Mouse (Mus musculus) cerebellum, adult (tissue): ENCODE data around the gene Hnrnpa0.
"Not testable (repeated sequence)": the region's sequence is repeated elsewhere in the genome, so short reads cannot be mapped to it uniquely, and the experiment has no call there.

Experiments
- ATAC-seq: cut with Nextera tagmentation; 2 replicates; pipeline ENCODE4 v1.9.2; 2017; ENCODE audit warnings: mild to moderate bottlenecking, moderate library complexity, mixed read lengths; ENCODE audit not compliant: insufficient number of reproducible peaks, low FRiP score, low TSS enrichment

Gene Hnrnpa0

DNA sequence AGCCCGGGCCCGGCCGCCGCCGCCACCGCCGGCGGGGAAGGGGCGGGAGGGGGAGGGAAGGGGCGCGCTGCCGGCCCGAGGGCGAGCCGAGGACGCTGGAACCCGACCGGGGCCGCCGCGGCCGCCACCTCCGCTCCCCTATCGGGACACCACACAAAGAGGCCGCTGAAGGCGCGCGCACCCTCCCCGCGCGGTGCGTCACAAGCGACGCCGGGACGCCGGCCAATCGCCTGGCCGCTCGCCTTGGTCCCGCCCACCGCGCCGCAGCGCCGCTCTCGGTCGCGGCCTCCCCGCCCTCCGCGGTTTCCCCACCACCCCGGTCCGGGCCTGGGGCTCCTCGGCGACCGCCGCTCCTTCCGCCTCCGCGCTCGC is at the start of gene Hnrnpa0:
TSS of gene Hnrnpa0 (minus strand) at position 161 of the 372 bp plus-strand sequence.
- peak; percentile 65 for ATAC-seq

DNA sequence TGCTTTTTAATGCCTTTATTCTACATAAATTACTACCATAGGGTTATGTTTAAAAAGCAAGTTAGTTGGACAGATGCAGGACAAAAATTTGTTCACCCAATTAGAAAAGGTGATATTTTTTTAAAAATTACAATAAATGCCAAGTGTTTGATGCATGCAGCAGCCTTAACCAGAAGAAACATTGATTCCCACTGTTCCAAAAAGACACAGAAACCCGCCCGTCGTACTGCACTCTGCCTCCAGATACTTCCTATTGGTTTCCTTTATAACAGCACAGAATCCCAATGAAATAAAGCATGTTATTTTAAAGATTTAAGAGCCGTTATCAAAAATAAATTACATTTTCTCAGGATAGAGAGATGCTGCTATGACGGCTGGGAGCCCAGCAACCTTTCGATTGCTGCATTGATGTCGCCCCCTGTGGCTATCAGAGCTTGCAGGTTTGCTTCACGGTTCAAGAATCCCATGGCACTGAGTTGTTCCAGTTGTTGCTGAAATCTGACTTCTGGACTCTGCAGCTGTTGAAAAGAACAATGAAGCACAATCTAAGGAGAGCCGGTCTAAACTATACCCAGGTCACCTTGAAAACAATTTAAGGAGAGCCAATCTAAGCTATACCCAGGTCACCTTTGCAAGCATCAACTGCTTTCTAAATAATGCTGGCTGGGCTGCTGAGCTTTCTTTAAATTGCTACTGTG is 49.3 kb upstream of the Hnrnpa0 start:
- ATAC-seq = no peak

DNA sequence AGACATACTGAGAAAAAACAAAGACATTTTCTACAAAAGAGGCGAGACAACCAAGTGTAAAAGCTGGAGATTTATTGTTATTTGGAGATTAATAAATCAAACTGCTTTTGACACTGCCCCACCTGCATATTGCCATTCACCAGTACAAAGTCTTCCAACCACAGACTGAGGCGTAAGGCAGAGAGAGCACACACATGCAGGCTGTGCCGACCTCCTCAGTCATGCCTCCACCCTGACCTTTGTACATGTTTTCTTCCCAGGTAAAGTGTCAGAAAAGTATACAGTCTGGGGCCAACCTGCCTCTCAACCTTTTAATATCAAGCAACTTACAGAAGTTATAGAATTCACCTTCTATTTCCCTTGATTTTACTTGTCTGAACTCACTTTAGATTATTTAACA is 47.7 kb upstream of the Hnrnpa0 start:
- ATAC-seq = no peak

DNA sequence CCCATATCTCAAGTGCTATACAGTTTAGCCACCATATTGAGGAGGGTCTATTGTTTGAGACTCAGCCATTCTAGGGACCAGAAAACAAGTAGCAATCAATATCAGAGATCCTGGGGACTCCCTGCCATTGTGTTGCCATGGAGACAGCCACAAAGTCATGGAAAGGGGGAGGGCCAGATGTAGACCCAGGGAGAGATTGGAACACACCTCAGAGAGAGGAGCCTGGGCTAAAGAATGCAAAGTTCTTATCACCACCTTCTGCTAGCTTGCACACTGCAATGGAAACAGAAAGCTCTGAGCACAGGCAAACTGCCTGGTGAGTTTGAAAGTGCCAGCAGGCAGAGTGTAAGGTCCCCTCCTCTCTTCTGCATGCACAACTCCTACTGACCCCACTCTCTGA is 39.8 kb upstream of the Hnrnpa0 start:
- no peak for ATAC-seq

DNA sequence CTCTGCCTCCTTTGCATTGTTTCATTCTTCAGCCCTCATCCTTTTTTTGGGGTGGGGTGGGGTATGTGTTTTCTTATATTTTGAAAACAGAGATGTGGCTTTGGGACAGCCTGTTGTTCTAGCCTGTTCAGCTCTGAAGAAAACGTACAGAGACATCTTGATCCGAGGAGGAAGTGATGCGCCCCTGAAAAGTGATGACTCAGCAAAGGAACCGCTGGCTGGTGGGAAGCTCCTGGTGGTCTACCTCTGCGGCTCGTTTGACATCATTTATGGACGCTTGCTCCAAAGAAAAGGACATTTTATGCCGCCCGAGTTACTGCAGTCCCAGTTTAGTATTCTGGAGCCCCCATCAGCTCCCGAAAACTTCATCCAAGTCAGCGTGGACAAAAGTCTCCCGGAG is 35.0 kb upstream of the Hnrnpa0 start:
- ATAC-seq = no peak

DNA sequence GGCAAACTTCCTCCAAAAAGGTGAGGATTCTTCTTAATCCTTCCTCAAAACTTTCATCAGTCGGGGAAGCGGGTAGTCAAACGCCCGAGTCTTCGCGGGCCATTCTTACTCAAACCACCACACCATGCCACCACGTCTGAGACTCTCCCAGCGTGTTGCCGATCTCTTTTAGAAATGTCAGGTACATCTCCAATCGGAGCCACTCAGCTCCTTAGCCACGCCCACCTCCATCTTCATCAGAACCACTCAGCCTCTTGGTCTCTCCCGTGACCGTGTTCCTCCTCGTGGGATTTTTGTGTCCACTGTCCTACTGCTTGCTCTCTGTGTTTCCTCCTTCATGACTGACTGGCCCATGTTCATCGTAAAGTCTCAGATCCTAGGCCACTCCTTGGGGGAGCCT is 32.4 kb upstream of the Hnrnpa0 start:
- no peak for ATAC-seq

DNA sequence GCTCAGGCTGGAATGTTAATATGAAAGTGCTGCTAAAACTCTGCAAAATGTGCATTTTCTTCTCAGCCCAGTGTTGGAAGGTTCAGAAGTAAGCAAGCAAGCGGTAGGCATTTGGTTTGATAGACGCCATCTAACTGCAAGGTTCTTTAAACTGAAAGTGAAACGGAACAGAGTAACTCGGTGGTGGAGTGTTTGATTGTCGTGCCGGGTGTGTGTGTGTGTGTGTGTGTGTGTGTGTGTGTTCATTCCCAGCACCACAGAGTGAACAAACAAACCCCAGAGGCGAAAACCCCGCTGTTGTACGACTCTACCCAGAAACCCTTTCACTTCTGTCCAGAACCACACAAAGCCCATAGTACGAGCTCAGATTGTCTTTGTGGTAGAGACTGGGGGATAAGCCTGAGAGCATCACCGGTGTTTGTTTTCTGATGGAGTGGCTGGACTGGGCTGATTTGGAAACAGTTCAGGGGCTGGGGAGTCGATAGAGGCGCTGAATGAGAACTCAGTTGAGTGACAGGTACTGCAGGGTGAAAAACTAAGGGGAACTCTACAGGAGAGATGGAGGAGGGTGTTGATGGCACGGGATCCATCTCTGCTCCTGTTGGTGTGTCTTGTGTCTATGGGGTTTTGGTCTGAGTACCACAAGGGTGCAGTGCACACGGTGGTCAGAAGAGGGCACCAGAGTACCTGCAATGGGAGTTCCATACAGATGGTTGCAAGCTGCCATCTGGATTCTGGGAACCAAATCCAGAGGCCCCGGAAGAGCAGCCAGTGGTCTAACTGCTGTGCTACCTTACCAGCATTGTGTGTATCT is 29.9 kb upstream of the Hnrnpa0 start:
- ATAC-seq = peak; percentile 22; the same call in 1 of the 2 replicates

DNA sequence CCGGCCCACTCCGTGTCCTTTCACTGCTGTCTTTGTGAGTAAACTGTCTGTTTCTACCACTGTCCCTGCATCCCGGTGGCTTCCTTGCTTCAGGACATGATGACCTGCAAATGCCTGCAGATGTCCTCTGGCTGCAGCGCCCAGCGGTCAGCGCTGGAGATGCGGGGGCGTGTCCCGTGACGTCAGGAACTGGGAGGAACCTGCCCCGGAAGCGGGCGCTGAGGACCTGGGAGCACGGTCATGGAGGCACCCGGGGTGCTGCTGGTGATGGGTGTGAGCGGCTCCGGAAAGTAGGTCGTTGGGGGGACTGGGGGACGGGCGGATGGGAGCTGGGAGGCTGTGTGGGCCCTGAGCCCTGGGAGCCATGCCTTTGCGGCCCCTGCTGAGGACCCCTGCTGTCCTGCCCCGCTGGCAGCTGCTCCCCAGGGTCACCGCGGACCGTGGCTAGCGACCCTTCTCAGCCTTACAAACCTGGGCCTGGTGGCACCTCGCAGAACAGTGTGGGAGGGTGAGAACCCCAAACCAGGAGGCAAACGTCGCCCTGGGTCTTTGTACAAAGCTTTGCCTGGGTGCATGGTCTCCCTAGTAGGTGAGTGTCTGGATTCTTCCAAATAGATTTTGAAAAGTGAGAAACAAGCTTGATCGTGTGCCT is 29.2 kb upstream of the Hnrnpa0 start, which contains the start of gene Idnk:
TSS of gene Idnk (plus strand) at position 203 of the 652 bp plus-strand sequence.
- ATAC-seq = peak; percentile 76

GRCm38 (mm10) chr13:58157036-58157435 is 28.7 kb upstream of the Hnrnpa0 start:
- ATAC-seq = 0 out of 2 replicates have a peak, but pooled peaks have one; percentile 23

GRCm38 (mm10) chr13:58156031-58156430 is 27.7 kb upstream of the Hnrnpa0 start:
- ATAC-seq = no peak

GRCm38 (mm10) chr13:58150442-58150841 is 22.1 kb upstream of the Hnrnpa0 start:
- no peak for ATAC-seq

- no peak for ATAC-seq
Observed at GRCm38 (mm10) chr13:58149629-58150028, 21.3 kb upstream of the Hnrnpa0 start.

- ATAC-seq = peak; percentile 45; the same call in 1 of the 2 replicates
Observed at GRCm38 (mm10) chr13:58149033-58149558, 20.7 kb upstream of the Hnrnpa0 start.

DNA sequence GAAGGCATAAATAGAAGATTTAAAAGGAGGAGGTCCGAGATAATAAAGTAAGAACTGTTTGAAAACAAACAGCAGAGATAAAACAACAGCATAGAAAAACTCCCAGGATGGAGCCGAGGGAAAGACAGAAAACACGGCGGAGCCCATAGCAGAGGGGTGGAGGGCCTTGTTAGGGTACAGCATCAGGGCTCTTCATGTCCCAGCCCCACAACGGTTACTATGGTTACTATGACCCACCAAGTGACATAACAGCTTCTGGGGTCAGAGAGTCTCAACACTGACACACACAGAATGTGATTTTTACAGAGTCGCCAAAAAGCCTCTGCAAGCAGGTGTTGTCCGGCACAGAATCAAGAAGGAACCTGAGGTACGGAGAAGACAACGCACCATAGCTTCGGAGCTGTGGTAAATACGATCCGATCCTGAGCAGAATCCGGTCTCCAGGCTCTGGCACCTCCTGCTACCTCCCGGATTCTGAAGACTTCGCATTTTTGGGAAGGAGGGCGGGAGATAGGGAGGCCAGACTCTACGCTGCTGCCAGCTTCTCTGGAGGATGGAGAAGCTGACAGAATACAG is 20.0 kb upstream of the Hnrnpa0 start:
- ATAC-seq = peak; percentile 66; the same call in 1 of the 2 replicates

- no peak for ATAC-seq
Observed at GRCm38 (mm10) chr13:58147760-58148159, 19.4 kb upstream of the Hnrnpa0 start.

GRCm38 (mm10) chr13:58146603-58147002 is 18.2 kb upstream of the Hnrnpa0 start:
- not testable (repeated sequence) for ATAC-seq

- no peak for ATAC-seq
Observed at GRCm38 (mm10) chr13:58131692-58132091, 3.3 kb upstream of the Hnrnpa0 start.

- no peak for ATAC-seq
Observed at GRCm38 (mm10) chr13:58129687-58130246, 1.4 kb upstream of the Hnrnpa0 start.

- ATAC-seq = peak; percentile 95
Observed at GRCm38 (mm10) chr13:58128768-58129671, 664 bp upstream of the Hnrnpa0 start.
